Mouse (Mus musculus) spleen, postnatal 14 days (tissue): ENCODE measurements at regions not wholly inside any gene's neighbourhood (a gene's known extent, or its start where the extent isn't known, plus 50 kb on each side); places are given as distances from the start of the nearest gene placed in this dataset.

ENCODE experiments used
- DNase-seq, 2 experiments: peaks; one replicate each; pipeline ENCODE4 v3.0.0; 2021 to 2022; ENCODE audit warnings: low spot score in 2 of 2

DNA sequence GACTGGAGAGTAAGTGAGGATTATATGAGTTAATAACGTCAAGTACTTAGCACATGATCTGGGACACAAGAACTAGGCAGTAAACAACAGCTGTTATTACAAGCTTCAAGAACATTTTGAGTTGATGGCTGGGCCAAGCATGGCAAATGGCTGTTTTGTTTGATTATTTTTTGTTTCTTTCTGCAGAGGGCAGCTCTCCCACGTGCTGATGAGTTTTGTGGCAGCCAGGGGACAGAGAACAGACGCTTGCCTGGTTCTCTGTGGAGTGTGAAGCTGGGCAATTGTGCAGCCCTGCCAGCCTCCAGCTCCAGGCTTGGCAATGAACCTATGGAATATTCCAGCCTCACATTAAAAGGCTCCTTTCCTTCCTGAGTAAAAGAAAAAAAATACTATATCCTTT is 592.2 kb downstream of the Tox3 start:
- DNase-seq, result no peak

DNA sequence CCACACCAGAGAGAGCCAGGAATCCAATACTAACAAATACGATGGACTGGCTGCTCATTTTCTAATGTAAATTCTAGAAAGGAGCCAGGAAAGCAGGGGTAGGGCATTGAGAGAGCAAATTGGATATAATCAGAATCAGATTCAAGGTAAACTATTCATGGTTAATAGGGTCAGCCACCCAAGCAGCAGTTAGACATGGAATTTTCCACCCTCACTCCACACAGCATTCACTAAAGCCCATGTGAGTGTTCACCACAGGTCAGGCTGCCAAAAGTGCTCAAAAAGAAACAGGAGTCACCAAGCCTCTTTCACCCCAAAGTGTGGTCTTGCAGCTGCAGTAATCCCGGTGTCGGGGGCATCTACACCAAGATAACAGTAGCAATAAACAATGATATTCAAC is 596.9 kb downstream of the Tox3 start:
- DNase-seq, result no peak

DNA sequence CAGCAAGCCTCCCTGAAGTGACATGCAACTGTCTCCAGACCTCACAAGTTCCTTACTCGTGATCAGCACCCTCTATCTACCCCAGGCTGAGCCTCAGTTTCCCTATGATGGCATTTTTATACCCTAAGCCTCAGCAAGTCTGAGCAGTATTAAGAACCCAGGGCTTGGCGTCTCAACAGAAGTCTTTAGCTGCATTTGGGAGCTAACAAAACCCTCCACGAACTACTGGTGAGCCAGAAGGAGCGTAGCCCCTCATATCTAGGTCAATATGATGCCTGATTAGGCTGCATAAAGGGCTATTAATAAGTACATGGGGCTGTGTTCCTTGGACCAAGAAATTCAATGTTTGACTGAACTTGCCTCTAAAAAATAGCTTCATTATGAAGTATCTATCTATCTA is 600.4 kb downstream of the Tox3 start:
- no peak for DNase-seq

DNA sequence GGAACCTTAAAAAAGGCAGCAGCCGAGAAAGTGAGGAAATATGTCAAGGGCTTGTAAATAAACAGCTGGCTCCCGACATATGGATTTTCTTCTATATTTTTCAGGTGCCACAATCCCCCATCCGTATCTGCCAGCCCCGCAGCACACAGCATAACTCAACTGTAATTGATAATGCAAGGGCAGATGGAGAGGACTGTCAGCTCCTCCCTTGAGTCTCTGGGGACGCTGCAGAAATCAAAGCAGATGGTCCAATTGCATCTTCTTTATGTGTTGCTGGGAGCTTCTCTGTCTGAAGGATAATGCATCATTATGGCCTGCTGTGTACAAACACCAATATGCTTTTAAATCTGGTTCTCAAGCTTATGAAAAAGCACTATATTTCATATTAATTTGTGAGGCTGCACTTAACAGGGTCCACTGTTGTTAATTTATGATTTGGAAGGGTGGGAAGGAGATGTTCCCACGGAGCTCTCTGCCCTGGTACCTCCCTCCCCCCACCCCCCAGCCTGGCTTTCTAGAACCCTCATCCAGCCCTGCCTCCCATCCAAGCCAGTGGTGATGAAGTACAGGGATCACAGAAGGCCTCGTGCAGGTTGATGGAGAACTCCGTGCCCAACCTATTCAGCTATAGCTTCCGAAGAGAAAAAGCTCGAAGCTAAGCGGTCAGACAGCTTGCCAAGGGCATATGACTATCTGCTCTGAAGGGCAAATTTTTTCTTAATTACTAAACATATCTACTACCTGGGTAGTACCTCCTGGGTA is 603.7 kb downstream of the Tox3 start:
- DNase-seq, result no peak

DNA sequence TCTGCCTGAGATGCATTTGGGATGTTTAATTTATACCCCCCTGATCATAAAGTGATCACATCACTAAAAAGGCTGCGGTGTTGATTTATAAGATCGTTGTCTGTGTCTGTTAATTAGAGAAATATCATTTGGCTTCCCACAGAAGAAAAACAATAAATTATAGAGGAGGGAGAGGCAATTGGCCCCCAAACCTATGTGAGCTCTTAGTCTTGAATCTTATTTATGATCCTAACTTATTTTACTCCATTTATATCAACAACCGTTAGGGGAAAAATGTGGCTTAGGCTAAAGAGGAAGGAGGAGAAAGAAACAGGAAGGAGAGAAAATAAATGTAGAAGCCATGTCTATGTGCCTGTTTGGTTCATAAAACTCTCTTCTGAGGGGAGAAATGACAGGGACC is 609.5 kb downstream of the Tox3 start:
- no peak for DNase-seq

DNA sequence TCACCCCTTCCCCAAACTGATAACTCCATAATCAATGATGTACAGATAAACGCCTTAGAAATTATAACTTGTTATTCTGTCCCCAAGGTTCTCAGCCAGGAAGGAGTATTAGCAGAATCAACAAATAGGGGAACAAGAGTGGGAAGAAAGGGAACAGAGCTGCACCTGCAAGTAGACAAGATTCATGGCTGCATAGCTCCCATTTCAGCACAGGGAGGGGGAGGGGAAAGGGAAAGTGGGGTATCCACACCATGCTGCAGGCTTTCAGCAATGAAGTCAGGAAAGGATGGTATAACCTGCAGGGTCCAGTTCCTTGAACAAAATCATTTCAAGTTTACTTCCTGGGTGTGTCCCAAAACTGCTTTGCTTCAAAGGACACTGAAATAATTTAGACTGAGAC is 610.5 kb downstream of the Tox3 start:
- DNase-seq, result no peak

DNA sequence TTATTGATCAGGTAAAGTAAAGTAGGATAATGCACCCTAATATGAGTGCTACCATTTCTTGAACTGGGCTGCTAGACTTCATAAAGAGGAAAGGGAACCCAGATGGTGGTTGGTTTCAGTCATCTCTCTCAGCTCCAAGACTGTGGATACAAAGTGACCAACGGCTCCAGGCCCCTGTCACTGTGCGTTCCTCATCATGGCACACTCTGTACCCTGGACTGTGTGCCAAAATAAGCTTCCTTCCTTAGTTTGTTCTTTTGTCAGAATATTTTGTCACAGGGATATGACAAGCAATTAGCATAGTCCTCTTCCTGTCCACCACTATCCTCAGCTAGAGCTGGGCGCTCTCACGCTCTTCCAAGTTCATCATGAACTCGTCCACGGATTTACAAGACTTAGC is 620.9 kb downstream of the Tox3 start:
- DNase-seq, result no peak

DNA sequence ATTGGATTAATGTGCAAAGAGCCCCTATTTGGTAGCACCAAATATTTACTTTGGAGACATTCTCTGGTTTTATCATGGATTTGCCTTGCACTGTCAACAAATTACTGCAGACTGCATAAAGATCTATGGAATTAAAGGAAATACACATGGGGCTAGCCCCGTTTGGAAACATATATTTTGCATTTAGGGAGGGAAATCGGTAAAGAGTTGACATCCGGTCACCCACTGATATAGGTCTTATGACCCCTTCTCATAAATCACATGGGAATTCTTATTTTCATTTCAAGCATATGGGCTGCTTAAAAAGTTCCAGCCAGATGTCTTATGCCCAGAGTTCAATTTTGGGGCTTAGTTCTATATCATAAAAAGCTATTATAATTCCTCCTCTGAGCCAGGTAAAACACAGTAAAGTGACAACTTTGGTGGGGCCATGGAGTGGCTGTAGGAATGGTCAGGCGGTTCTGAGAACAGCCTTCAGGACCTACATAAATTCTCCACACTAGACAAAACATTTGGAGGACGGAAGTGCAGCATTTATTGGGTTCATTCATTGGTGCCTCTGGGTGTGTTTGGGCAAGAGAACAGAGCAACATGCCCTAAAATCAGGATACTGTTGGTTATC is 626.3 kb downstream of the Tox3 start:
- DNase-seq, result no peak

DNA sequence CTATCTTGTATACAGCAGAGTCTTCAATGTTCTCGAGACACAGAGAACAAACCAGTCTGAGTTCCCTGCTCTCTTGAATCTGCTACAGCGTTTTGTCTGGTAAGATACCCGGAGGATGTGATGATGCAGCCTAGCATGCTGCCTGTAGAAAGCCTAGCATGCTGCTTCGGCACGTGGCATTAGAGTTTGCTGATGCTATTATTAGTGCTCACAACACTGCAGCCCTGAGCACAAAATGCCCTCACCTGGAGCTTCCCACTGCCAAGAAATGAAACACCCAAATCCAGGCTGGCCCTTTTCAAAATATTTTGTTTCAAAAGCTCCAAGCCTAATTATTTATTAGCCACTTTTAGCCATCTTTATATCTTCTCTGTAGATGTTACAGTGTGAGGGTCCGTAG is 634.3 kb downstream of the Tox3 start:
- DNase-seq, result no peak

DNA sequence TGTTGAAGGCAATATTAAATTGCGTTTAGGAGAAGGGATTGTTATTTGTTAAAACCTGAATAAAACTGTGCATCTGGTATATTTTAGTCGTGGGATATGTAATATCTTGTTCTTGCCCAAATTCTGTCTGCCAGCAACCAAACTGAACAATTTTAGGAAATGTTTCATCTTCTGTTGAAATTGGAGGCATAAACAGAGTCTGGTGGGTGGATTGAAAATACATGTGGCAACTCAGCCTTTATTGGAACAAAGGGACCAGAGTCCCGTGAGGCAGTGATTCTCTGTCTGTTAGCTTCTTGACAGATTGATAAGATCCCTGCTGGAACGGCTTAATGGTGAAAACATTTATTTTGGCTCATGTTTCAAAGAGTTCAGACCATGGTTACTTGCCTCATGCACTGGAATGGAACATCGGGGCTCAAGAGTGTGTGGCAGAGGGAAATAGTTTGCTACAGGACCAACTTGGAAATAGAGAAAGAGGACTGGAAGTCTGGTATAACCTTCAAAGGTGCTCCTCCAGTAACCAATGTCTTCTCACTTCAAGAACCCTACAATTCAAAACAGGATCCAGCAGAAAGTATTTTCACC is 640.7 kb downstream of the Tox3 start:
- no peak for DNase-seq

DNA sequence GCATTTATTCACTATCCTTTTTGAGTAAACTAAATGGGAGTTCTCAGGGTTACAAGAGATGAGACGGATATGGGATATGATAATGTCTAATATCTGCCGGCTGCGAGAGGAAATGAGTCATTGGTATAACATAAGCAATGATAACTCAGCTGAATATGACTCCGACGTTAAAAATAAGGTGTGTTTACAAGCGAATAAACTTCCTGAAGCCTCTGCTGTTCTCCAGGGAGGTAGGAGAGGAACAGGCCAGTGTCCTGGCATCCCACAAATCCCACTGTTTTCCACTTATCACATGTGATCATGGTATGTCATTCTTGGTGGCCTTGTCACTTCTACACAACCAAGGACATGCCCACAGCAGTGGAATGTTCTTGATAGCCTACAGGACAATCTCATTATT is 641.7 kb upstream of the Sall1 start:
- DNase-seq, result no peak

DNA sequence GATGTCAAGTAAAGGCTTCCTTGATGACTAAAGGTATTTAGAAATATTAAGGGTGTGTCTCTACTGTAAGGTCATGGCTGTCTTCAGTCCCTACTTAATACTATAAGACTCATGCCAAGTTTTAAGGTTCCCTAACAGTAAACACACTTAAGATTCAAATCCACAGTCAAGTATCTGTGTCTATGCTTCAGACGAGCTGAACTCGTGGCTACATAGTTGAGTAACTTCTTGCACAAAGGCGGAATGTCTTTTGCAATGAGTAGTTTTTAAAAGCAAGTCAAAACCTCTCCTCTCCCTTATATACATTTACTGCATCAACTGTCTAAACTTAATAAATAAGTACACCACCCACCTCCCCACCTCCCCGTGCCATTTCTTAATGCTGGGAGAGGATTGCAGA is 637.0 kb upstream of the Sall1 start:
- no peak for DNase-seq

DNA sequence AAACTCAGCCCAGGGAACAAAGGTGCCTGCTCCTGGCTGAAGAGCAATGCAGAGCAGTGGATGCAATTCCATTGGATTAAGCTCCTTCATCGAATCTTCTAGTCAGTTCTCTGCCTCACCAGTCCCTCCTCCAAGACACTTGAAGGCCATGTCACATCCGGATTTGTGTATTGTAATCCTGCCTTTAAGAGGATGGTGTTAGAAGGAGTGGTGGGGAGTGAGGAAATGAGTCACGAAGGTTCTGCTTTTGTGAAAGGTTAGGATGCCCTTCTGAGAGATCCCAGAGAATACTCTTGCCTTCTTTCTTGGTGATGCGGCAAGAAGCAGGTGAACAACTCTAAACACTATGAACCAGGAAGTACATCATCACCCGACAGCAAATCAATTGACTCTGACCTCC is 636.4 kb upstream of the Sall1 start:
- DNase-seq, result no peak

DNA sequence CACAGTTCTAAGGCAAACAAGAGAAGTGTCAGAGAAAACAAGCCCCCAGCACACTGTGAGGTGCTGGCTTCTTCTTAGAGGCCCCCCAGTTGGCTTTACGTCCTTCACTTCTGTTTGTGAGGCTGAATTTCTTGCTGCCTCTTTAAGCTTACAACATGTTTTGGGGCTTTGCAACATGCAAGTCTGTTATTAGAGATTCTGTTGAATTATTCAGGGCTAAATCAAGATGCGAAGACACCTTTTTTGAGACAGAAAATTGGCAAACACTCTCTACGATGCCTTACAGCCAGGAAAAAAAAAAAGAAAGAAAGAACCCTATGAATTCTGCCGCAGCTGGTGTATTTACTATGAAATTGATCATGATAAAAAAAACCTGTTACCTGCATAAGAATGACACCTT is 635.6 kb upstream of the Sall1 start:
- DNase-seq, result no peak

DNA sequence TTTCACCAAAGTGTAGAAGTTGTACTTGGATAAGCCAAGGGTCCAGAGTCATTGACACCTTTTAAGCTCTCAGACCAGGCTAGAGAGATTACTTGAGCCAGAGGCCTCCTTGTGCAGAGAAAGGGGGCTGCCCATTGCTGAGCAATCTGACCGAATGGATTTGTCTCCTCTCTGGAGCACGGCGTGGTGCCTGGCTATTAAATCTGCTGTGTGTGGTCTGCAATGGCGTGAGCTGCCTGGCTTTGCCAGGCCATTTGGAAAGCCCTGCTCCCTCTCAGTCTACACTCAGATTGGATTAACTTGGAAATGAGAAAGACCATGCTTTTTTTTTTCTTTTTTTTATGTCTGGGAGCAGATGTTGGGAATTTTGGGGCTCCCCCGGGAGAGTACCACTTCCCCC is 633.3 kb upstream of the Sall1 start:
- no peak for DNase-seq

DNA sequence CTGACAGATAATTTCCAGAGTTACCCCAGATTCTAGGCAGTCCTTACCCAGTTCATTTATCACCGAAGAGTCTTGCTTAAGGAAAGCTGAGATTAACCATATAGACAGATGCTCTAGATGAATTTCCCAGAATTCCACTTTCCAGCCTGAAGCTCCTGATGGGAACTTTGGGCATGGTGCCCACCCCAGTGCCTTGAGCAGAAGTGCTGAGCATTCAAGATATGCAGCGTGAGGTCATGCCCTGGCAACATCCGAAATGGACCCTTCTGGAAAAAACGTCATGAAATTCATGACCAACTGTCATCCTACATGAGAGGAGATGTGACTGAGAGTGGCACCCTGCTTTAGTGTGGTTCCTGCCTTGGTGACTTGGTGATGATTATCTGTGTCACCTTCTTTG is 629.9 kb upstream of the Sall1 start:
- no peak for DNase-seq

DNA sequence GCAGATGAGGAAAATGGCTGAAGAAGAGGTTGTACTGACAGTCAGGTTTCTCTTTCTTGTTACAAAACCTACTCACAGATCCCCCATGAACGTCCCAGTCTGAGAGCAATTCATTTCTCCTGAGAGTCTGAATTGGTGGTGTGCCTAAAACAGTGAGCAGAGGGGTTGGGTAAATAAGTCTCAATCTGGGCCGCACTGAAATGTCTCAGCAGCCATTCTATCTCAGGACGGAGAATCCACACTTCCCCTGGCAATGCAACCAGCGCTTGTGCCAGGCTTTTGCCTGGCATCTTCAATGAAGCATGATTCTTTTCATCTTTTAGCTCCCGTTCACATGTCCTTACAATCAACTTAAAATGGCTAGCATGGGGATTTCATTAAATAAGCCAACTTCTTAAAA is 628.7 kb upstream of the Sall1 start:
- DNase-seq, result no peak

DNA sequence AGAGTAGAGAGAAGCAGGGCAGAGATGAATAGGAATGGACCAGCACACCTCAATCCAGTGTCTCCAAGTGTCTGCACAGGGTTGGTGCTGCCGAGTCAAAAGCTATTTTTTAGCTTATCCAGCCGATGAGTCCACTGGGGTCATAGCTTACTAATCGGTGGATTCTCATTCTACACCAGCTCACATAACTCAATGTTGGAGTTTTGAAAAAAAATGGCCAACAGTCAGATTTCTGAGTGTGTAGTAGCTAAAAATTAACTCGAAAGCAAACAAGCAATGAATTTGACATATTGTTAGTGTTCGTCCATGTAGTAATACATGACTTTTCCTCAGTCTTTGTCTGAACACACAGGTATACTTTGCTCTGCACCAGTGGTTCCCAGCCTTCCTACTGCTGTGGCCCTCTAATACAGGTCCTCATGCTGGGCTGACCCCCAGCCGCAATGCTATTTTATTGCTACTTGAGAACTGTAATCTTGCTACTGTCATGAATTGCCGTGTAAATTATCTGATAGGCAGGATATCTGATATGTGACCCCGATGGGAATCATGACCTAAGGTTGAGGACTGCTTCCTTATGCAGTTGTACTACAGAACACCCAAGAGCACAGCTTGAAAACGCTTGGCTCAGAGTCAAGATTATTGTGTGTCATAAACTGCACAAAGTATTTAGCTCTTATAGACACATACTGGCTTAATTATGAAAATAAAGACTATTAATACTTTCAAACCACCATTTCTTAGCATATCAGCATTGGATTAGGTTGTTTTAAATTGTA is 621.1 kb upstream of the Sall1 start:
- DNase-seq, result no peak

DNA sequence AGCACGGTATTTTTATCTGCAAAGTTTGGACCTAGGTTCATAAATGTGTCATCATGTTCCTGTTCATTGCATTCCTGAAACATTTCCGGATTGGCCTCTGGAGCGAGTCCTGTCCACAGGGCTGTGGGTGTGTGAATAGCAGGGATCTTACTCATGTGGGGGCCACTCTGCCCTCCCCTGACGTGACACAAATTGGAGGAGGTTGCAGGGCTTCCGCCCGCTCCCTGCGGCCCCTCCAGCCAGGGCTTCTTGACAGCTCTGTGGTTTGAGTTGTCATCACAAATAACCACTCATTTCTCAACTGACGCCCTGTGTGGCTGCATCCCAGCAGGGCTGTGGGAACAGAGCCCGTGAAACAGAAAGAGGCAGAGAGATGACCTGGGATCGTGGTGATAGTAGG is 619.9 kb upstream of the Sall1 start:
- DNase-seq, result no peak

DNA sequence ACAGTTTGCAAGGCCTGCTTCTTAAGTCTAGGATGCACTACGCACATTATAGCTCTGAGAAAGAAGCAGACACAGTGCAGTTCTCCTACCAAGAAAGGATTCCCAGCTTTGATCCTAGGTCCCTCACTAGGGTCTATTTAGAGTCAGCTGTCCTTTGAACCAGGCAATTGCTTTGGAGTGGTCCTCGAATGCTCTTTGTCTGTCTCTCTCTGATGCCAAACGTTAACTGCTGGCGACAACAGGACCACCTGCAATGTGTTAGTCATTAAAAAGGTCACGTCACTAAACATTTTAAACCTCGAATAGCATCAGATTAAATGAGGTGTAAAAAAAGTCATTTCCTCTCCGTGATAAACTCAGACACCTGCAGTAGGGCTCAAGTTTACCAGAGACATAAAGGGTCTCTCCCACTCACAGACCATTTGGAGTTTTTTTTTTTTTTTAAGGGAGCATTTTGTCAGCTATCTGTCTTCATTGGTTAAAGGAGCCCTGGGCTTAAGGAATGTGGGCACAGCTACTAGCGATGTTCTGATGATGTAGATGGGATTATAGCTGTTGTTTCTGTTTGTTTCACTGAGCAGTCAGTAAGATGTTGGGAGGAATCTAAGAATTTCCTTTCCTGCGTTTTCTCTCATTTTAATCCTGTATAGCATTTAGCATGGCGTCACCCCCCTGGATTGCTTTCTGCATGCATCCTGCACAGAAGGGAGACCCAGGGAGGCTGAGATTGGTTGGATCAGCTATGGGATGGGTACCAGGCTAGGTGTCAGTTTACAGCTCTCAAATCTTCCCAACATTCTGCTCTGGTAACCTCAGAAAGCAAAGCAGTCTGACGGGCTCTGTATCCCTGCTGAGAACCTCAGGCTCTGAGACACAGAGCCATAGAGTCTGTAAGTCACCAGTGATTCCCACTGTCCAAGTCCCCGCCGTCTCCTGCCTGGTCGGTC is 615.3 kb upstream of the Sall1 start:
- DNase-seq, result no peak

DNA sequence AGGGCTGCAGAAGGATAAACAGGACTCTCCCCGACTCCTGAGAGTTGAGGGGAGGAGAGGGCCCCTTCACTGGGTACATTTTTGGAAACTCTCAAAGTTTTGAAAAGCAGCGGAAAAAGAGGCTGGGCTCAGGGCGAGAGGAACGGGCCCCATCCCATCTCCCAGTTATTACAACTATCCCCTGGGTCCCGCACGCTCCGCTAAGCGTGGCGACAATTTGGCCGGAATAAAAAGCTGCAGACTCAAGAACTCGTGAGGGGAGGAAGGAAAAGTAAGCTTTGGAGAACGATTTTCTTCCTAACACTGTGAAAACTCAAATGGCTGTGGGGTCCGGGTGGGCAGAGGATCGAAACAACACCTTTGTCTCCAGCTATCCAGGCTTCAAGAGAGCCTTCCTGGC is 611.4 kb upstream of the Sall1 start:
- DNase-seq, result no peak
